Mouse (Mus musculus) ES-E14 (cell line): ENCODE results near the gene 7530416G11Rik. TPM values are rescaled to one million over a fixed set of nuclear protein-coding genes. Genes with fewer than 3 reads are reported as not detected.

ENCODE experiments used
- DNase-seq: peaks from one replicate; pipeline ENCODE4 v3.0.0-alpha.2; 2013; ENCODE audit warnings: low read depth, low spot score
- H3K27ac ChIP-seq: 2 replicates; pipeline ENCODE4 v1.5.1; 2012; ENCODE audit warnings: low read depth, mild to moderate bottlenecking, low read length, moderate library complexity, mixed read lengths; ENCODE audit not compliant: poor library complexity, insufficient read depth, severe bottlenecking
- H3K36me3 ChIP-seq: 2 replicates; pipeline ENCODE4 v1.6.1; 2012; ENCODE audit warnings: mild to moderate bottlenecking, low read length, moderate library complexity, mixed read lengths; ENCODE audit not compliant: control insufficient read depth, poor library complexity, insufficient read depth, severe bottlenecking
- H3K4me1 ChIP-seq, 2 experiments: fragments of 150-350 bp in 1 of 2; sonication (generic) in 1 of 2; 2 replicates each; pipeline ENCODE4 v1.6.1; 2012; ENCODE audit warnings: low read length in 2 of 2, mild to moderate bottlenecking in 1 of 2, mixed read lengths in 1 of 2; ENCODE audit not compliant: control insufficient read depth in 2 of 2, insufficient read depth in 2 of 2, poor library complexity in 1 of 2
- H3K4me3 ChIP-seq, 2 experiments: fragments of 150-350 bp in 1 of 2; sonication (generic) in 1 of 2; 2 replicates each; pipeline ENCODE4 v1.5.1; 2012; ENCODE audit warnings: low read length in 2 of 2, low read depth in 1 of 2, mild to moderate bottlenecking in 1 of 2, mixed read lengths in 1 of 2; ENCODE audit not compliant: insufficient read depth in 1 of 2, poor library complexity in 1 of 2, severe bottlenecking in 1 of 2
- H3K9ac ChIP-seq: 2 replicates; pipeline ENCODE4 v1.6.1; 2012; ENCODE audit warnings: low read depth, mild to moderate bottlenecking, low read length, mixed read lengths; ENCODE audit not compliant: poor library complexity, insufficient read depth, severe bottlenecking
- H3K9me3 ChIP-seq: fragments of 150-350 bp; sonication (generic); 2 replicates; pipeline ENCODE4 v1.6.1; 2012; ENCODE audit warnings: low read depth, mild to moderate bottlenecking, low read length; ENCODE audit not compliant: control insufficient read depth, insufficient read depth
- CHD2 ChIP-seq: IDR thresholded peaks from 2 replicates; pipeline ENCODE4 v1.6.1; 2014; ENCODE audit warnings: mild to moderate bottlenecking, low read depth, low read length, inconsistent platforms
- HCFC1 ChIP-seq: IDR thresholded peaks from 2 replicates; pipeline ENCODE4 v1.6.1; 2012; ENCODE audit warnings: low read length, inconsistent platforms, borderline replicate concordance; ENCODE audit not compliant: insufficient read depth
- MAFK ChIP-seq: IDR thresholded peaks from 2 replicates; pipeline ENCODE4 v1.6.1; 2014; ENCODE audit warnings: mild to moderate bottlenecking, low read depth, low read length, inconsistent platforms; ENCODE audit not compliant: insufficient read depth
- ZC3H11A ChIP-seq: IDR thresholded peaks from 2 replicates; pipeline ENCODE4 v1.6.1; 2012; ENCODE audit warnings: low read depth, mild to moderate bottlenecking, inconsistent platforms, low read length, borderline replicate concordance
- ZNF384 ChIP-seq: IDR thresholded peaks from 2 replicates; pipeline ENCODE4 v1.6.1; 2012; ENCODE audit warnings: low read depth, low read length, inconsistent platforms
- in situ Hi-C, 2 experiments: fragments of 600-800 bp; cut with MboI; formaldehyde crosslinking; loops; one replicate each; pipeline ENCODE4 v1.15.1; 2025; ENCODE audit warnings: low sequenced_read_pairs in 2 of 2, inconsistent platforms in 1 of 2; ENCODE audit not compliant: unreplicated experiment in 2 of 2
- total RNA-seq: library from RNA; depleted of rRNA; stranded (reverse); fragments of 300-350 nt; gene quantifications from 2 replicates; pipeline ENCODE4 v1.2.3, GENCODE M21; 2012

Gene 7530416G11Rik
- total RNA-seq, 1 experiment: not detected

DNA sequence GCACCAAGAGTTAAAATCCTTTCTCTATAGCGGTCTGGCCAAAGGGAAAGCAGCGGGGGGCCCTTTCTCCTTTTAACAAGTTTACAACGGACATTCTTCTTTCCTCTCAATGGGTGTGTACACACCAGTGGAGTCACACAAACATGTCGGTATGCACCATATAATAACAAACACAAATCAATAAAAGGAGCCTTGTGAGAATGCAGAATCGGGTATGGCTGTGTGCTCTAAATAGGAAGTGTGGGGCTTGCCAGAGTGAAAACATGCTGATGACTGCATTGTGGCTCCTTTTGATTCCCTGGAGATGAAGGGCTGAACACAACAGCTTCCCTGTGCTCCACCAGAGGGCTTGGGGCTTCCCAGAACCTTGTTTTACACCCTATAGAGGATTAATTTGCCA is 38.8 kb downstream of the 7530416G11Rik start:
- no peak overlapping the region for H3K27ac ChIP-seq
- in situ Hi-C loops: no loop called here
- no peak overlapping the region for H3K9ac ChIP-seq
- H3K36me3 ChIP-seq: peaks cover 47% of the 10 kb centered on the region
- DNase-seq: peak; percentile 33
- TF ChIP-seq MAFK (no peak), HCFC1 (no peak), CHD2 (no peak)
- no peak overlapping the region for H3K4me3 ChIP-seq
- no peaks in the 10 kb centered on the region for H3K9me3 ChIP-seq
- peaks cover 0 to 4% of the 10 kb centered on the region in 2 experiments; a peak in 1 of 4 replicates for H3K4me1 ChIP-seq

DNA sequence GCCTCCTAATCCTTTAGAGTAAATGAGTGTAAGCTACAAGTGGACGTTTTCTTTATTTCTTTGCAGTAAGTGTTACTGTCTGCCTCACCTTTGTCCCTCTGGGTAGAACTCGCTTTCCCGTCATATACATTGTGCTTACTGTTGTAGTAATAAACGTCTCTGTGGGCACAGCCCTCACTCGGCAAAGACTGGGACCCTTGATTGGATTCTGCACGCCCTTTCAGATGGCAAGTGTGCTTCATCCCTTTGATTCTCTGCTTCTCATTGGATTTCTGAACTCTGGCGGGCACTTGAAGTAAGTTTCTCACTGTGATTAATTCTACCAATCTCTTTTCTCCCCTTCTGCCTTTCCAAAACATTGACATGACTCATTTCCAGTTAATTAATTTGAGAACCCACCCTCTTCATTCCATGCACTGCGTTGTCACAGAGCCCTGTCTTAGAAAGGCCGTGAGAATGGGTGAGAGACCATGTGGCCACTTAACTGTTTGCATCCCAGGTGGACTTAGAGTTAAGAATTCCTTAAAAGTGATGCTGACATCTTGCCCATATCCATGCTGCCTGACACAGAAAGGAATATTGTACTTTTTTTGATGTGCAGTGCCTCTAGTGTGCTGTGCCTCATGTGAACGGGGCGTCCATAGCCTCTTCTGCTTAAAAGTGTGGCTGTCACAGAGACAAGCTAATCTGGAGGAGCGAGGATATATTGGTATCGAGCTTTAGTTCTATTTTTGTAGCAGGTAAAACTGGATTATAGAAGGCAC is 39.8 kb downstream of the 7530416G11Rik start:
- H3K4me3 ChIP-seq: no peak overlapping the region
- DNase-seq: no peak
- no peak for TF ChIP-seq ZC3H11A
- TF ChIP-seq HCFC1: no peak
- no peak for TF ChIP-seq ZNF384
- no peak for TF ChIP-seq MAFK
- no peak for TF ChIP-seq CHD2
- H3K27ac ChIP-seq: no peak overlapping the region
- in situ Hi-C loops: no loop called here
- H3K9me3 ChIP-seq: no peaks in the 10 kb centered on the region
- H3K9ac ChIP-seq: no peak overlapping the region
- peaks cover 46% of the 10 kb centered on the region for H3K36me3 ChIP-seq
- H3K4me1 ChIP-seq: peaks cover 0 to 4% of the 10 kb centered on the region in 2 experiments; a peak in 1 of 4 replicates

DNA sequence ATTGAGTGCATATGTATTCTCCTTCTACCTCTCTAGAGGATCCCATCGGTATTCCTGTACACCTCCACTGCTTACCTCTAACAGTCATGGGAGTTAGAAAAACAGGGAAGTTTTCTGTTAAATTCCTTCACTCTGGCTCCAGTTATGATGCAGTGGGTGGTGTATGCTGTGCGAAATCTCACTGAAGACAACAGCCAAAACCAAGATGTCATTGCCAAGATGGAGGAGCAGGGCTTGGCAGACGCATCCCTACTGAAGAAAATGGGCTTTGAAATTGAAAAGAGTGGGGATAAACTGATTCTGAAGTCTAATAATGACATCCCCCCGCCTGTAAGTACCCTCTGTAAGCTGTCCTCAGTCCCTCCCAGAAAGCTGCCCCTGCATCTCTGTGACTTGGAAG is 40.9 kb downstream of the 7530416G11Rik start:
- DNase-seq: no peak
- Histone ChIP-seq H3K27ac (no peak overlapping the region), H3K9me3 (no peaks in the 10 kb centered on the region), H3K36me3 (peaks cover 44% of the 10 kb centered on the region), H3K9ac (no peak overlapping the region), H3K4me3 (no peak overlapping the region), H3K4me1 (peaks cover 0 to 4% of the 10 kb centered on the region in 2 experiments; a peak in 1 of 4 replicates)
- TF ChIP-seq HCFC1: no peak
- TF ChIP-seq CHD2: no peak
- TF ChIP-seq ZC3H11A: no peak
- TF ChIP-seq MAFK: no peak
- TF ChIP-seq ZNF384: no peak
- in situ Hi-C loops: no loop called here

DNA sequence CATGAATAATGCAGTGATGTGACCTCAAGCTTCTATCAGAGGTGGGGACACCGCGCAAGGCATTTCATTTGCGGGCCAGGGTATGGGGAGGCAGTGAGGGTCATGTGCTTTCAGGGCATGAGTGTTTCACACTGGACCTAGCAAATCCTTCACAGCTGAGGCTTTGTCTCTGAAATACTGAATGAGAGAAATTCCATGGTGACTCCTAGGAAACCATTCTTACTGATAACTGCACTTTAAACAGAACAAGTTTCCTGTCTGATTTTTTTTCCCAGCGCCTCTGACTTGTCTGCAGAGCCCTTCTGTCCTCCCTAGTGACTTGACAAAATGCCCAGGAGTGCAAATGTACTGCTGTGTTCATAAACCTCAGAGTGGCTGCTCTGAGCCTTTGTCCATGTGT is 41.5 kb downstream of the 7530416G11Rik start:
- Histone ChIP-seq H3K4me1 (peaks cover 0 to 4% of the 10 kb centered on the region in 2 experiments; a peak in 1 of 4 replicates), H3K27ac (no peak overlapping the region), H3K9ac (no peak overlapping the region), H3K36me3 (peaks cover 44% of the 10 kb centered on the region), H3K4me3 (no peak overlapping the region), H3K9me3 (no peaks in the 10 kb centered on the region)
- in situ Hi-C loops: no loop called here
- DNase-seq: no peak
- no peak for TF ChIP-seq ZNF384
- TF ChIP-seq MAFK: no peak
- no peak for TF ChIP-seq ZC3H11A
- no peak for TF ChIP-seq CHD2
- TF ChIP-seq HCFC1: no peak
